Mouse (Mus musculus): ENCODE results near the gene Zc2hc1c.

- TF ChIP-seq CTCF (IDR thresholded peaks at IDR 0.05; ENCODE audit: extremely low read depth, insufficient read depth, low read length) (no peak), POLR2A (IDR thresholded peaks at IDR 0.05; ENCODE audit: extremely low read depth, insufficient read depth, low read length) (peak; percentile 60; the same call in 1 of the 2 replicates)
Measured at GRCm38 (mm10) chr12:85280105-85280844, 8.1 kb upstream of the Zc2hc1c start.
